Mouse (Mus musculus) olfactory bulb, adult 2 months (tissue): ENCODE data around the gene Slc22a3.

Experiments
- CTCF ChIP-seq: fragments of 200-500 bp; IDR thresholded peaks from 2 replicates; pipeline ENCODE4 v1.5.1; 2012; ENCODE audit warnings: low read depth, mild to moderate bottlenecking, low read length, moderate library complexity; ENCODE audit not compliant: insufficient read depth
- POLR2A ChIP-seq: fragments of 200-500 bp; IDR thresholded peaks from 2 replicates; pipeline ENCODE4 v1.6.1; 2012; ENCODE audit warnings: mild to moderate bottlenecking, low read depth, low read length, moderate library complexity; ENCODE audit not compliant: insufficient read depth

DNA sequence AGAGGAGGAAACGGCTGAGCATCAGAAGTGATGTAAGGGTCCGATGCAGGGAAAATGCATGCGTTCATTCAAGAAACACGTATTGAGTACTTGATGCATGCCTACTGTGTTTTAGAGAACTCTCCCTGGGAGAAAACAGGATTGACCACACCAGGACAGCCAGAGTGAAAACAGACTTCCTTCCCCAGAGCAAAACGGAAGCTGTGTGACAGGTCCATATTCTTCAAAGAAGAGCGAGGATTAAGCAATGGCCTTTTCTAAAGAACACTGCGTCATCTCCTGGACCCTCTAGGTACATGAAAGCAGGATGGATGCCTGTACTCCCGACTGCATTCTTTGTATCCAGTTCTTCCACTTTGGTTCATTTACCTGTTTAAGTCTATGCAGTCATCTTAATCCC, 8.1 kb downstream of the Slc22a3 start:
- TF ChIP-seq CTCF (no peak), POLR2A (no peak)
